Mouse (Mus musculus) retina, postnatal 1 day (tissue): Measurements from ENCODE around the gene Hlf.

ENCODE experiments used
- DNase-seq: peaks from one replicate; pipeline ENCODE4 v3.0.0-alpha.2; 2012

Gene Hlf

GRCm38 (mm10) chr11:90334816-90335215, 55.9 kb downstream of the Hlf start:
- no peak for DNase-seq

GRCm38 (mm10) chr11:90332737-90333136, 58.0 kb downstream of the Hlf start:
- DNase-seq = no peak

- no peak for DNase-seq
Observed at GRCm38 (mm10) chr11:90330202-90330694, 60.4 kb downstream of the Hlf start.

GRCm38 (mm10) chr11:90326836-90327235, 63.9 kb downstream of the Hlf start:
- no peak for DNase-seq

GRCm38 (mm10) chr11:90326146-90326545, 64.5 kb downstream of the Hlf start:
- DNase-seq = no peak

- DNase-seq = no peak
Observed at GRCm38 (mm10) chr11:90324597-90324996, 66.1 kb downstream of the Hlf start.

- no peak for DNase-seq
Observed at GRCm38 (mm10) chr11:90320922-90321321, 69.8 kb downstream of the Hlf start.

- peak; percentile 75 for DNase-seq
Observed at GRCm38 (mm10) chr11:90317482-90317881, 73.2 kb downstream of the Hlf start.

GRCm38 (mm10) chr11:90314606-90315005, 76.1 kb downstream of the Hlf start:
- no peak for DNase-seq

- DNase-seq = peak; percentile 77
Observed at GRCm38 (mm10) chr11:90306993-90307392, 83.7 kb downstream of the Hlf start.

- DNase-seq = no peak
Observed at GRCm38 (mm10) chr11:90306067-90306466, 84.6 kb downstream of the Hlf start.

GRCm38 (mm10) chr11:90294622-90295021, 96.1 kb downstream of the Hlf start:
- no peak for DNase-seq

GRCm38 (mm10) chr11:90292766-90293165, 97.9 kb downstream of the Hlf start:
- no peak for DNase-seq

GRCm38 (mm10) chr11:90291156-90291555, 99.5 kb downstream of the Hlf start:
- no peak for DNase-seq

- DNase-seq = no peak
Observed at GRCm38 (mm10) chr11:90286550-90287154, 104.0 kb downstream of the Hlf start.
